Mouse (Mus musculus) testis, adult 2 months (tissue): ENCODE measurements around the gene Tmem104.

Experiments used
- CTCF ChIP-seq: fragments of 200-500 bp; IDR thresholded peaks from 2 replicates; pipeline ENCODE4 v1.5.1; 2012; ENCODE audit warnings: low read depth, mild to moderate bottlenecking, inconsistent platforms, low read length, moderate library complexity; ENCODE audit not compliant: control insufficient read depth, insufficient read depth, insufficient replicate concordance
- POLR2A ChIP-seq: fragments of 200-500 bp; IDR thresholded peaks from 2 replicates; pipeline ENCODE4 v1.6.1; 2012; ENCODE audit warnings: low read depth, mild to moderate bottlenecking, inconsistent platforms, low read length, moderate library complexity; ENCODE audit not compliant: control insufficient read depth

DNA sequence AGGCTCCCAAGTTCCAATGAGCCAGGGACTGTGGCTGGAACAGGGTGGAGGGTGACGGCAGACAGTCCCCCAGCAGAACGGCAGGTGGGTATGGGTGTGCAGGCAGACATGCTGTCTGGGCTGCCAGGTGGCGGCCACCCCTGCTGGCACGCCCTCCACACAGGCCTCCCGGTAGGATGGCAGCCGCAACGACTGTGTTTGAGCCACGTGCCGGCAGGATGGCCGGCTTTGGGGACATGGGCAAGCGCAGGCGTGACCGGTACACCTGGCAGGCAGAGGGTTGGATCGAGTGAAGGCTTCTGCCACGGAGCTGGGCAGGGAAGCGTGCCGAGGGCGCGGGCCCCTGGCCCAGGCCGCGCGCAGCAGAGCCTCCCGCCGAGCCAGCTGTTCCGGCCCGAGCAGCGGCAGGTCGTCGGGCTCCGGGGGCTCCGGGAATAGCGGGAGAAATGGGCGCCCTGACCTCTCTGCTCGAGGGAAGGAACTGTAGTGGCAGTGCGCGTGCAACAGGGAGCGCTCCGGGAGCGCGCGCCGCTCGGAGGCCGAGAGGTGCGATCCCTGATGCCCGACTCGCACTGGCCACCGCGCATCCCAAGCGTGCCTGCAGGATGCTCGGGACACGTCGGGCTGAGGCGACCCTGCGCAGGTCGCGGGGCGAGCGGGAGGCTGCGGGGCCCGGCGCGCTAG, 62.6 kb downstream of the Tmem104 start:
- TF ChIP-seq POLR2A (no peak), CTCF (no peak)
